Mouse (Mus musculus): ENCODE data around the gene Dnaic1. TPM values are rescaled to one million over a fixed set of nuclear protein-coding genes. Genes with fewer than 3 reads are reported as not detected.

Dnaic1 gene
- polyA plus RNA-seq, 1 experiment from 2014 or later = 1.2 TPM

- Histone ChIP-seq H3K9ac (replicated peaks; ENCODE audit: low read depth, low read length) (no peak overlapping the region), H3K4me3 (replicated peaks; ENCODE audit: low read length) (no peak overlapping the region), H3K36me3 (ENCODE audit: control insufficient read depth, insufficient read depth) (no peaks in the 10 kb centered on the region), H3K4me1 (replicated peaks; ENCODE audit: control insufficient read depth, insufficient read depth, low read length) (peaks cover 28% of the 10 kb centered on the region), H3K4me2 (ENCODE audit: low read length) (no peak overlapping the region), H3K27ac (ENCODE audit: low read length) (no peak overlapping the region), H3K27me3 (replicated peaks; ENCODE audit: control insufficient read depth, insufficient read depth, low read length) (no peaks in the 10 kb centered on the region), H3K9me3 (ENCODE audit: control insufficient read depth, low read length) (no peaks in the 10 kb centered on the region)
- 87% methylated on average over 10 of the region's 10 CpGs for WGBS
- ATAC-seq = no peak
Observed at GRCm38 (mm10) chr4:41636882-41637635, 67.5 kb downstream of the Dnaic1 start.

DNA sequence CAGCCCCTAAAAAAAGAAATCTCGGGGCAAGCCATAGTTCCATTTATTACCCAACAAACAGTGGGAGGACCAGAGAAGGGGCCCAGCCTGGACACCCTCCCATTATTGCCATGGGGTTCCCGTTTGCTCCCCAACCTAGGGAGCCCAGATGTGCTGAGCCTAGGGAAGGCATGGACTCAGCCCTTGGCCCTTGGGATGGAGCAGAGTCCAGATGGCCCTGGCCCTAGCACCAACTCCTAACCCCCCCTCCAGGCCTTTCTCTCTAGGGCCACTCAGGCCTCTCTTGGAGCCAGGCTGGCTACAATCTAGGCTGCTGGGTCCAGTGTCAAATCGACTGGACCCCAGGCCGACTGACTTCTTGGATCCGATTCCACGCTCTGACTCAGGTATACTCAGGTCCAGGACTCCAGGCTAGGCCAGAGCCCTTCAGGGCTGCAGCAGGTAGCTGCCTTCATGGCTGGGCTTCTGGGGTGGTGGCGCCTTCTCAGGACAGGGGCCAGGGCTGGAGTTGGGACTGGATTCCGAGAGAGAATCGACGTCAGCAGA lies 68.7 kb downstream of the Dnaic1 start:
- Histone ChIP-seq H3K4me1 (replicated peaks; ENCODE audit: control insufficient read depth, insufficient read depth, low read length) (peaks cover 28% of the 10 kb centered on the region), H3K9ac (replicated peaks; ENCODE audit: low read depth, low read length) (no peak overlapping the region; the same call in 1 of the 2 replicates), H3K27ac (ENCODE audit: low read length) (no peak overlapping the region), H3K9me3 (ENCODE audit: control insufficient read depth, low read length) (no peaks in the 10 kb centered on the region), H3K4me2 (ENCODE audit: low read length) (peak overlapping the region; percentile 81), H3K27me3 (replicated peaks; ENCODE audit: control insufficient read depth, insufficient read depth, low read length) (no peaks in the 10 kb centered on the region), H3K4me3 (replicated peaks; ENCODE audit: low read length) (no peak overlapping the region), H3K36me3 (ENCODE audit: control insufficient read depth, insufficient read depth) (no peaks in the 10 kb centered on the region)
- no peak for ATAC-seq
- 95% methylated on average over 10 of the region's 10 CpGs for WGBS

GRCm38 (mm10) chr4:41638828-41639213 lies 69.2 kb downstream of the Dnaic1 start:
- H3K4me2 ChIP-seq (ENCODE audit: low read length) = peak overlapping the region; percentile 81
- H3K9ac ChIP-seq (replicated peaks; ENCODE audit: low read depth, low read length) = peak overlapping the region; percentile 94
- H3K27me3 ChIP-seq (replicated peaks; ENCODE audit: control insufficient read depth, insufficient read depth, low read length) = no peaks in the 10 kb centered on the region
- no peaks in the 10 kb centered on the region for H3K9me3 ChIP-seq (ENCODE audit: control insufficient read depth, low read length)
- H3K27ac ChIP-seq (ENCODE audit: low read length) = no peak overlapping the region
- H3K4me1 ChIP-seq (replicated peaks; ENCODE audit: control insufficient read depth, insufficient read depth, low read length) = peaks cover 28% of the 10 kb centered on the region
- H3K4me3 ChIP-seq (replicated peaks; ENCODE audit: low read length) = peak overlapping the region; percentile 71
- ATAC-seq = no peak
- H3K36me3 ChIP-seq (ENCODE audit: control insufficient read depth, insufficient read depth) = no peaks in the 10 kb centered on the region
- 81% methylated on average over 6 of the region's 6 CpGs for WGBS

DNA sequence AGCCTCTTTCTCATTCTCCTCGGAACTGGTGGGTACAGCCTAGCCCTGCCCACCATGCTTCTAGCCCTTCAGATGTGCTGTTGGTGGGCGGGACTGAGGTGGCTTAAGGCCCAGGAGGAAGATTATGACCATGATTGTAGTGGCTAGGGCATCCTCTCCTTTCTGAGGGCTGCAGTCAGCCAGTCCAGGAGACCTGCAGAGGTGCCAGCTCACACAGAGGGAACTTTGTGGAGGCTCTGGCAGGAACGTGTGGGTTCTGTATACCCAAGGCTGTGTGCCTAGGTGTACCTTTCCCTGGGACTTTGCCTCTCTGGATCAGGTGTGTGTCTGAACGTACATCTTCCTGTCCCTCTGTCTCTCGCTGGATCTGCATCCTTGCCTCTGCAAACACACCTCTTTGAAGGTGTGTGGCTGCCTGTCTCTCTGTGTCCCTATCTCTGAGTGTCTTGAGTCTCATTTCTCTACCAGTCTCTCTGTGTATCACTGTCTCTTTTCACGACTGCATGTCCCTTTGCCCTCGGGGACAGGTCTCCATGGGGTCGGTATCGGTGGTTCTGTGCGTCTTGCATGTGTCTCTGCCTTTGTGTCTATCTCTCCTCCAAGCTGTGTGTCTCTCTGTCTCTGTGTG lies 69.8 kb downstream of the Dnaic1 start:
- peak; percentile 24 for ATAC-seq
- 9% methylated on average over 10 of the region's 10 CpGs for WGBS
- Histone ChIP-seq H3K27me3 (replicated peaks; ENCODE audit: control insufficient read depth, insufficient read depth, low read length) (no peaks in the 10 kb centered on the region), H3K9me3 (ENCODE audit: control insufficient read depth, low read length) (no peaks in the 10 kb centered on the region), H3K4me3 (replicated peaks; ENCODE audit: low read length) (peak overlapping the region; percentile 71), H3K4me2 (ENCODE audit: low read length) (peak overlapping the region; percentile 81), H3K9ac (replicated peaks; ENCODE audit: low read depth, low read length) (peak overlapping the region; percentile 94), H3K27ac (ENCODE audit: low read length) (peak overlapping the region; percentile 85), H3K36me3 (ENCODE audit: control insufficient read depth, insufficient read depth) (no peaks in the 10 kb centered on the region), H3K4me1 (replicated peaks; ENCODE audit: control insufficient read depth, insufficient read depth, low read length) (peaks cover 28% of the 10 kb centered on the region)

GRCm38 (mm10) chr4:41639913-41640507 lies 70.4 kb downstream of the Dnaic1 start, which contains the start of gene Enho:
TSS of gene Enho (minus strand) at chr4:41640324.
- peak; percentile 92 for ATAC-seq
- peak within 1 kb of the TSS; percentile 81 for H3K4me2 ChIP-seq (ENCODE audit: low read length)
- H3K36me3 ChIP-seq (ENCODE audit: control insufficient read depth, insufficient read depth) = no peaks in the 10 kb centered on the region
- no peaks in the 10 kb centered on the region for H3K9me3 ChIP-seq (ENCODE audit: control insufficient read depth, low read length)
- H3K27me3 ChIP-seq (replicated peaks; ENCODE audit: control insufficient read depth, insufficient read depth, low read length) = no peaks in the 10 kb centered on the region
- WGBS = under 1% methylated on average over 50 of the region's 74 CpGs
- H3K9ac ChIP-seq (replicated peaks; ENCODE audit: low read depth, low read length) = peak within 1 kb of the TSS; percentile 94
- peak within 1 kb of the TSS; percentile 71 for H3K4me3 ChIP-seq (replicated peaks; ENCODE audit: low read length)
- H3K27ac ChIP-seq (ENCODE audit: low read length) = peak within 1 kb of the TSS; percentile 85
- peaks cover 28% of the 10 kb centered on the region for H3K4me1 ChIP-seq (replicated peaks; ENCODE audit: control insufficient read depth, insufficient read depth, low read length)

- H3K4me3 ChIP-seq (replicated peaks; ENCODE audit: low read length) = no peak overlapping the region
- H3K4me1 ChIP-seq (replicated peaks; ENCODE audit: control insufficient read depth, insufficient read depth, low read length) = peaks cover 28% of the 10 kb centered on the region
- H3K27me3 ChIP-seq (replicated peaks; ENCODE audit: control insufficient read depth, insufficient read depth, low read length) = no peaks in the 10 kb centered on the region
- no peak overlapping the region for H3K4me2 ChIP-seq (ENCODE audit: low read length)
- H3K9me3 ChIP-seq (ENCODE audit: control insufficient read depth, low read length) = no peaks in the 10 kb centered on the region
- WGBS = 80% methylated on average over 6 of the region's 6 CpGs
- no peak for ATAC-seq
- H3K9ac ChIP-seq (replicated peaks; ENCODE audit: low read depth, low read length) = no peak overlapping the region
- no peak overlapping the region for H3K27ac ChIP-seq (ENCODE audit: low read length)
- no peaks in the 10 kb centered on the region for H3K36me3 ChIP-seq (ENCODE audit: control insufficient read depth, insufficient read depth)
Observed at GRCm38 (mm10) chr4:41641199-41641822, 71.7 kb downstream of the Dnaic1 start.

- WGBS = 25% methylated on average over 5 of the region's 5 CpGs
- Histone ChIP-seq H3K9ac (replicated peaks; ENCODE audit: low read depth, low read length) (no peak overlapping the region), H3K4me2 (ENCODE audit: low read length) (no peak overlapping the region), H3K4me3 (replicated peaks; ENCODE audit: low read length) (no peak overlapping the region), H3K4me1 (replicated peaks; ENCODE audit: control insufficient read depth, insufficient read depth, low read length) (0 out of 2 replicates have a peak, but pooled peaks cover 1% of the 10 kb centered on the region), H3K36me3 (ENCODE audit: control insufficient read depth, insufficient read depth) (no peaks in the 10 kb centered on the region), H3K27me3 (replicated peaks; ENCODE audit: control insufficient read depth, insufficient read depth, low read length) (no peaks in the 10 kb centered on the region), H3K27ac (ENCODE audit: low read length) (no peak overlapping the region), H3K9me3 (ENCODE audit: control insufficient read depth, low read length) (no peaks in the 10 kb centered on the region)
- peak; percentile 47; the same call in 1 of the 2 replicates for ATAC-seq
Observed at GRCm38 (mm10) chr4:41645488-41645887, 75.9 kb downstream of the Dnaic1 start.

- no peaks in the 10 kb centered on the region for H3K4me1 ChIP-seq (replicated peaks; ENCODE audit: control insufficient read depth, insufficient read depth, low read length)
- no peak overlapping the region for H3K4me3 ChIP-seq (replicated peaks; ENCODE audit: low read length)
- H3K27me3 ChIP-seq (replicated peaks; ENCODE audit: control insufficient read depth, insufficient read depth, low read length) = no peaks in the 10 kb centered on the region
- no peak overlapping the region for H3K27ac ChIP-seq (ENCODE audit: low read length)
- H3K36me3 ChIP-seq (ENCODE audit: control insufficient read depth, insufficient read depth) = no peaks in the 10 kb centered on the region
- 0 out of 2 replicates have a peak, but pooled peaks have one; percentile 28 for ATAC-seq
- no peaks in the 10 kb centered on the region for H3K9me3 ChIP-seq (ENCODE audit: control insufficient read depth, low read length)
- 12% methylated on average over 4 of the region's 4 CpGs for WGBS
- H3K9ac ChIP-seq (replicated peaks; ENCODE audit: low read depth, low read length) = no peak overlapping the region
- no peak overlapping the region for H3K4me2 ChIP-seq (ENCODE audit: low read length)
Observed at GRCm38 (mm10) chr4:41648157-41648556, 78.6 kb downstream of the Dnaic1 start.

GRCm38 (mm10) chr4:41648627-41649026 lies 79.1 kb downstream of the Dnaic1 start:
- WGBS = 72% methylated on average over 7 of the region's 7 CpGs
- no peak overlapping the region for H3K4me2 ChIP-seq (ENCODE audit: low read length)

More at GRCm38 (mm10) chr4:41648627-41649026, 79.1 kb downstream of the Dnaic1 start:
- H3K9me3 ChIP-seq (ENCODE audit: control insufficient read depth, low read length) = no peaks in the 10 kb centered on the region
- no peaks in the 10 kb centered on the region for H3K36me3 ChIP-seq (ENCODE audit: control insufficient read depth, insufficient read depth)
- H3K27ac ChIP-seq (ENCODE audit: low read length) = no peak overlapping the region
- no peaks in the 10 kb centered on the region for H3K4me1 ChIP-seq (replicated peaks; ENCODE audit: control insufficient read depth, insufficient read depth, low read length)
- no peak for ATAC-seq
- no peak overlapping the region for H3K4me3 ChIP-seq (replicated peaks; ENCODE audit: low read length)
- H3K9ac ChIP-seq (replicated peaks; ENCODE audit: low read depth, low read length) = no peak overlapping the region
- no peaks in the 10 kb centered on the region for H3K27me3 ChIP-seq (replicated peaks; ENCODE audit: control insufficient read depth, insufficient read depth, low read length)
